Mouse (Mus musculus): ENCODE data around the gene Ccpg1os.

Ccpg1os gene

GRCm38 (mm10) chr9:72985250-72986220 lies at the start of gene Ccpg1os, which contains the start of gene Ccpg1:
Gene Ccpg1os, minus strand, starts transcription at chr9:72985382.
Gene Ccpg1, plus strand, starts transcription at chr9:72985429.
- peak; percentile 89 to 95 for DNase-seq (ENCODE audit: low spot score in 2 of 2)

DNA sequence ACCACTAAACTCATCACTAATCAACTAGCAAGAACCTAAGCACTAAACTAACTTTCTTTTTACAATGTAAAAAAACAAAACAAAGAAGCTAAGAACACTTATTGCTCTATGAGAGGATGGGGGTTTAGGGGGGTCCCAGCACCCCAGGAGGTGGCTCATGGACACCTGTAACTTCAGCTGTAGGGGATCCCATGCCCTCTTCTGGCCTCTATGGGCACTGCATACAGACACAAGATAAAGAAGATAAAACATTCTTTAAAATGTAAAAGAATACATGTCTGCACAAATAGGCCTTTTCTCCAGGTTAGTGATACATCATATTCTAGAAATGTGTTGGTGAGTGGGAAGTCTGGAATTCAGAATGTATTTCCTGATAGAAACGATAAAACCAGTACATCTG lies 48.2 kb upstream of the Ccpg1os start:
- DNase-seq (ENCODE audit: low spot score in 2 of 2) = no peak

GRCm38 (mm10) chr9:73031421-73031820 lies 46.2 kb upstream of the Ccpg1os start:
- DNase-seq (ENCODE audit: low spot score in 2 of 2) = no peak

GRCm38 (mm10) chr9:73030443-73030842 lies 45.3 kb upstream of the Ccpg1os start:
- no peak for DNase-seq (ENCODE audit: low spot score in 2 of 2)

GRCm38 (mm10) chr9:73025818-73026636 lies 40.8 kb upstream of the Ccpg1os start:
- DNase-seq (ENCODE audit: low spot score in 2 of 2) = no peak

GRCm38 (mm10) chr9:73020566-73021097 lies 35.5 kb upstream of the Ccpg1os start:
- no peak for DNase-seq (ENCODE audit: low spot score in 2 of 2)

GRCm38 (mm10) chr9:73019841-73020240 lies 34.7 kb upstream of the Ccpg1os start:
- DNase-seq (ENCODE audit: low spot score in 2 of 2) = no peak

GRCm38 (mm10) chr9:73014724-73015123 lies 29.5 kb upstream of the Ccpg1os start:
- no peak for DNase-seq (ENCODE audit: low spot score in 2 of 2)

DNA sequence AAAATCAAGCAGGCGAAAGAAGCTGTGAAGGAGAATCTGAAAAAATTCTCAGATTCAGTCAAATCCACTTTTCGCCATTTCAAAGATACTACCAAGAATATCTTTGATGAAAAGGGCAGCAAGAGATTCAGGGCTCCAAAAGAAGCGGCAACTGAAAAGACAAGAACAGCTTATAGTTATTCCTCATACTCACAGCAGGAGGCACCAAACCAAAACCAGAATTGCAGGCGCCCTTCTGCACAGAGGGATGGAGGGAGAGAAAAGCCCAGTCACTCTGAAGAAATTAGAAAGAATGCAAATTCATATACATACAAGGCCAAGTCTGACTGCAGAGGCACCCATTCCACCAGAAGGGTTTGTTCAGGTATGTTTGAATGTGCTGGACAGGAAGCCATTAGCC lies 27.4 kb upstream of the Ccpg1os start:
- no peak for DNase-seq (ENCODE audit: low spot score in 2 of 2)

DNA sequence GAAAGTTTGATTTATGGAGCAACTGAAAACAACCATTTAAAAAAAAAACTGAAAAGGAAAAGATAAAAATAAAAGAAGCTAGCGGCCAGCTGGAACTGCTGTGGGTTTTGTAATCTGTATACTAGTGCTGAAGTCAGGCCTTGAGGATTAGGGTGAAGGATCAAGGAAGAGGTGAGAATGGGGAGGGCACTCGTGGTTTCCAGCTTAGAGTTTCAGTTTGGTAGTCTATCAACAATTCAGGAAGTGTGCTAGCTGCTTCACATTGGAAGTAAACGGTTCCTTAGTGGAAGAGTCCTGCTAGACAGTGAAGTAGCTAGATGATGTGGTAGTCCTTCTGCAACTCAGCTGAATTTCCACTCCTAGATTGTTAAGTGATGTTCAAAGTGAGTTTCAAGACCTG lies 23.2 kb upstream of the Ccpg1os start:
- no peak for DNase-seq (ENCODE audit: low spot score in 2 of 2)

DNA sequence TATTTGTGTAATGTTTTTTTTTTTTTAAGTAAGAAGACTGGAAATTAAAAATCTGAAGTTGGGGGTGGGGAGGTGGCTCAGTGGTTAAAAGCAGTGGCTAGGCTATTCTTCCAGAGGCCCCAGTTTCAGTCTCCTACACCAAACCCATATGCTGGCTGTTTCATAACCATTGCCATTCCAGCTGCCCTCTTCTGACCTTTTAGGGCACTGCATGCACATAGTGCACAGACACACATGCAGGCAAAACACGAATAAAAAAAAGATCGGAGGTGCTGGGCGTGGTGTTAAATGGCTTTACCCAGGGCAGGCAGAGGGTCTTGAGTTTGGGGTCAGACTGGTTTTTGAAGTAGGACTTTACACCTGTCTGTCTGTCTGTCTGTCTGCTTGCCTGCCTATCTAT lies 21.0 kb upstream of the Ccpg1os start:
- no peak for DNase-seq (ENCODE audit: low spot score in 2 of 2)

DNA sequence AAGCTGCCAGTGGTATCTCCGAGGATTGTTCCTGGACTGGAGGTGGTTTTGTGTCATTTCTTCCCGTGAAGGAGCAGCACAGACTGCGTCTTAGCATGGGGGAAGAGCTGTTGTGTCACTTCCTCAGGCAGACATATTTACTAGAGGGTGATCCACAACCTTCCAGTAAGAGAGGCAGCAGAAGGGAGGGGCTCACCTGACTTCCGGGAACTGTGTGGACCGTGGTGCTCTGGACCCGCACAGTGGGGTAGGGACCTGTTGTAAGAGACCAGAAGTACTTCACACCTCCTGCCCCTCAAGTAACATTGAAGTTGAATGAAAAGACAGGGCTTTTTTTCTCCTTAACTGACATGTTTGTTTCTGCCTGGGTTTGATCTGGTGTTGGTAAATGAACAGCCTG lies 19.9 kb upstream of the Ccpg1os start:
- no peak for DNase-seq (ENCODE audit: low spot score in 2 of 2)

DNA sequence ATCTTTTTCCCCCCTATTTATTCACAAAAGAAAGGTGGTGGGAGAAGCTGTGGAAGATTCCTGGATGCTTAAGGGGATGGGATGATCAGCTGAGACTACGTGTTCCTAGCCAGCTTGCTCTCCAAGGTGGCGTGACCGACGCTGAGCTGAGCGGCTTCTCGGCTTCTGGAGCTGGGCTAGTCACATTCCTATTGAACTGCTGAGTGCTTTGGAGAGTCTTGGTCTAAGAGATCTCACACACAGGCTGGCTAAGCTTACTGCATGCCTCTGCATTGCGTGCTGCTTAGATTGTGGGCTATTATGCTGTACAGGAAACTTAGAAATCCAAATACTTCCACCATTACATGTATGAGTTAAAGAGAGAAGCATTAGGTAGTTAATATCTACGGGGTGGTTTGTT lies 18.9 kb upstream of the Ccpg1os start:
- DNase-seq (ENCODE audit: low spot score in 2 of 2) = no peak

DNA sequence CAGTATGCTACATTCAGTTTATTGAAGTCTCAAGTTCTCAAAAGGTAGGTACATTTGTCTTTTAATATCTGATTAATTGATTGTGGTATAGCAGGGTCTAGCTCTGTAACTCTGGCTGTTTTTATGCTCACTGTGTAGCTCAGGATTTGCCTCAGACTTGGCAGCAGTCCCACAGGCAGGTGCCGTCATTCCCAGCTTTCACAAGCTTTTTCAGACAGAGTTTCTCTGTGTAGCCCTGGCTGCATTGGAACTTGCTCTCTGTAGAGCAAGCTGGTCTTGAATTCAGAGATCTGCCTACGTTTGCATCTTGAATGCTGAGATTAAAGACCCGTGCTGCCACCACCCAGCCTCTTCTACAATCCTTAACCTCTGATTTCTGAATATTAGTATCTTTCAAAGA lies 17.0 kb upstream of the Ccpg1os start:
- DNase-seq (ENCODE audit: low spot score in 2 of 2) = no peak

DNA sequence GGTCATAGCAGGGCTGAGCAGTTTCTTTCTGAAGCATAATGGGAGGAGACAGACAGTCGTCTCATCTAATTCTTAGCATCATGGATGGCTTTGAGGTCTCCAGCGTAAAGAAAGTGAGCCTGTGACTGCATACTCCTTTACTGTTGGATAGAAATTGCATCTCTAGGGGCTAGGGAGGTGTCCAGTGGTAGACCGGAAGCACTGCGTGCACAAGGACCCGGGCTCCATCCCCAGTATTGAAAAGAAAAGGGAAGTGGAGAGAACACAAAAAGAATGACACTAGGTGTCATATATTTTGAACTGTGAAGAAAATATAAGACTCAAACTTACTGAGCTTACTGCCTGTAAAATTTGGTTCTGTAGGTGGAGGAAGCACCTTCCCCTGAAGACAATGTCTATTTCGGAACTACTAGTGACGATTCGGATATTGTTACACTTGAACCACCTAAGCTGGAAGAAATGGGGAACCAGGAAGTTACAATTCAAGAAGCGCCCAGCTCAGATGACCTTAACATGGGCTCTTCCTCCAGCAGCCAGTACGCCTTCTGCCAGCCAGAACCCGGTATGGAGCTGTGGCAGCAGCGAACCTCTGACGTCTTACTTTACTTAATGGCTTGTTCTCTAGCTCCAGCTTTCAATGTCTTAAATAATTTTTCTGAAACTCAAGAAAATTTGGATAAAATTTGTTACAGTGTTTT lies 16.3 kb upstream of the Ccpg1os start:
- DNase-seq (ENCODE audit: low spot score in 2 of 2) = no peak

- no peak for DNase-seq (ENCODE audit: low spot score in 2 of 2)
These were observed 15.3 kb upstream of the Ccpg1os start for GRCm38 (mm10) chr9:73000487-73000886.

GRCm38 (mm10) chr9:72996806-72997205 lies 11.6 kb upstream of the Ccpg1os start:
- no peak for DNase-seq (ENCODE audit: low spot score in 2 of 2)

GRCm38 (mm10) chr9:72996167-72996566 lies 11.0 kb upstream of the Ccpg1os start:
- no peak for DNase-seq (ENCODE audit: low spot score in 2 of 2)

DNA sequence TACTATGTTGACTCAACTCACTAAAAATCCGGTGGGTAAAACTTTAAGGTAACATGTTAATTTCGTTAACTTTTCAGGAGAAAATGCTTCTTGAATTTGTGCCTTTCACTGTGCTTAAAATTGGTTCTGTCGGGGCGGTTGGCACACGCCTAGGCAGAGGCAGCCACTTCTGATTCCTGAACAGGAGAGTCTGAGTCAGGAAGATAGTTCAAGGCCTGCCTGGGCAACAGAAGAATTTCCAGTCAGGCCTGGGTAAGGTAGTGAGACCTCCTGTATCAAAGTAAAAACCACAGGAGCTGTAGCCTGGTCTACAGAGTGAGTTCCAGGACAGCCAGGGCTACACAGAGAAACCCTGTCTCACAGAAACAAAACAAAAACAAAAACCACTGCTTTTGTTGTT lies 7.4 kb upstream of the Ccpg1os start:
- DNase-seq (ENCODE audit: low spot score in 2 of 2) = no peak

GRCm38 (mm10) chr9:72991420-72991819 lies 6.2 kb upstream of the Ccpg1os start:
- DNase-seq (ENCODE audit: low spot score in 2 of 2) = no peak

DNA sequence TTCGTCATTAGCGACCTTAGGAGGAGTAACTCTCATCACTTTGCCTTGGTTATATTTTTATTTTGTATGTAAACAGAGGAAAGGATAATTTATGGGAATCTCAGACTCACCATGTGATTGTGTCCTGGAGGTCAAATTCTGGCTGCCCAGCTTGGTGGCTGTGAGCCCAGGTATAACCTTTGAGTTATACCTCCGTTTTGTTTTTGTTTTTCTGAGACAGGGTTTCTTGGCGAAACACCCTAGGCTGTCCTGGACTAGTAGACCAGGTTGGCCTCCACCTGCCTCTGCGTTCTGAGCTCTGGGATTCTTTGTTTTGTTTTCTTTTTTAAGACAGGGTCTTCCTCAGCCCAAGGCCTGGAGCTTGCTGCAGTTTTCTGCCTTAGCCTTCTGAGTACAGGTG lies 3.5 kb upstream of the Ccpg1os start:
- DNase-seq (ENCODE audit: low spot score in 2 of 2) = no peak

GRCm38 (mm10) chr9:72987703-72988102 lies 2.5 kb upstream of the Ccpg1os start:
- no peak for DNase-seq (ENCODE audit: low spot score in 2 of 2)
